Mouse (Mus musculus): ENCODE data around the gene Akt3.

GRCm38 (mm10) chr1:177238368-177238767, 19.6 kb downstream of the Akt3 start:
- no peak for TF ChIP-seq REST (IDR thresholded peaks at IDR 0.05; ENCODE audit: insufficient read depth, insufficient read length)
- TF ChIP-seq USF1 (IDR thresholded peaks at IDR 0.05; ENCODE audit: low read depth) = no peak
- no peak for TF ChIP-seq POLR2A (IDR thresholded peaks at IDR 0.05; ENCODE audit: insufficient read length, low read depth)
- TF ChIP-seq MAX (IDR thresholded peaks at IDR 0.05; ENCODE audit: low read depth) = no peak

Measured in myocyte (in vitro differentiated cells).